Mouse (Mus musculus) olfactory bulb, adult 2 months (tissue): ENCODE results near the gene Klhl36. TPM values are rescaled to one million over a fixed set of nuclear protein-coding genes. Genes with fewer than 3 reads are reported as not detected.

Source experiments
- H3K27ac ChIP-seq: fragments of 200-500 bp; 2 replicates; pipeline ENCODE4 v1.5.1; 2012; ENCODE audit warnings: low read depth, low read length; ENCODE audit not compliant: insufficient read depth
- H3K4me1 ChIP-seq: fragments of 200-500 bp; 2 replicates; pipeline ENCODE4 v1.6.1; 2012; ENCODE audit warnings: low read length; ENCODE audit not compliant: control insufficient read depth, insufficient read depth
- H3K4me3 ChIP-seq: fragments of 200-500 bp; 2 replicates; pipeline ENCODE4 v1.5.1; 2012; ENCODE audit warnings: mild to moderate bottlenecking, low read depth, low read length, moderate library complexity; ENCODE audit not compliant: insufficient read depth
- CTCF ChIP-seq: fragments of 200-500 bp; IDR thresholded peaks from 2 replicates; pipeline ENCODE4 v1.5.1; 2012; ENCODE audit warnings: low read depth, mild to moderate bottlenecking, low read length, moderate library complexity; ENCODE audit not compliant: insufficient read depth
- POLR2A ChIP-seq: fragments of 200-500 bp; IDR thresholded peaks from 2 replicates; pipeline ENCODE4 v1.6.1; 2012; ENCODE audit warnings: mild to moderate bottlenecking, low read depth, low read length, moderate library complexity; ENCODE audit not compliant: insufficient read depth
- WGBS: fragments of 180-500 bp; shearing (Covaris S2); methylation state at CpG from one replicate; pipeline ENCODE4 v1.1.7; 2018; 5-methylcytosine and 5-hydroxymethylcytosine counted together
- polyA plus RNA-seq: library from polyadenylated mRNA; stranded (reverse); fragments of >200 nt; gene quantifications from 2 replicates; pipeline ENCODE4 v1.2.4, GENCODE M21; 2012; ENCODE audit warnings: low replicate concordance; ENCODE audit not compliant: missing spikeins, insufficient read depth, insufficient read length

Gene Klhl36
- polyA plus RNA-seq = not detected in 2 replicates

DNA sequence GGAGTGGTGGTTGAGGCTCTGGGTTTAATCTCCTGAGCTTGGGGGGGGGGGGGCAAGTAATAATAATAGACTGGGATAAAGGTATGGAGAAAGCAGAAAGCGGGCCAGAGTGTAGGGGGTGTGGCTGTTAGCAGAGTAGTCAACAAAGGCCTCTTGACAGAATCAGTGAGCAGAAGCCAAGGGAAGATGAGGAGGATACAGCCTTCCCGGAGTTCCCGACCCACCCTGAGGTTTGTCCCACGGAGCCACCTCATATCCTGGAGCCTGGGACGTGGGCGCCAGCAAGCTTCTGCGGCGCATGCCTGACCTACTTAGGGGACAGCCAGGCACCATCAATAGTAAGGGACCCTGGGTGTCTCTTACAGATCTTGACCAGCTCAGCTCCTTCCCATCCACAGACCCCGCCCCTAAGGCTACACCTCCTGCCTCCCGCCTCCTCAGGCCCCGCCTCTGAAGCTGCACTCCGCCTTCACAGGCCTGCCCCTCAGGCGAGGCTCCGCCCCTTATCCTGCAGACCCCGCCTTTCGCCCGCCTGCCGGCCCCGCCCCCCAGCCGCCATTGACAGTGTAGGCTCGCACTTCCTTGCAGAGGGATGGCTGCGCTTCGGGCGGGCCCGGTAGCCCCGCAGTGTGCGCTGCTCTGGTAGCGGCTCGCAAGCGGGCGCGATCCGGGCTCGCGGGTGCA is at the start of gene Klhl36:
TSS of gene Klhl36 (plus strand) at position 561 of the 684 bp plus-strand sequence.
- TF ChIP-seq CTCF = no peak
- TF ChIP-seq POLR2A = peak; percentile 67
- WGBS = under 1% methylated on average over 35 of the region's 35 CpGs
- peaks cover 10% of the 10 kb centered on the region for H3K4me1 ChIP-seq
- peak within 1 kb of the TSS; percentile 91 for H3K4me3 ChIP-seq
- no peak within 1 kb of the TSS for H3K27ac ChIP-seq

DNA sequence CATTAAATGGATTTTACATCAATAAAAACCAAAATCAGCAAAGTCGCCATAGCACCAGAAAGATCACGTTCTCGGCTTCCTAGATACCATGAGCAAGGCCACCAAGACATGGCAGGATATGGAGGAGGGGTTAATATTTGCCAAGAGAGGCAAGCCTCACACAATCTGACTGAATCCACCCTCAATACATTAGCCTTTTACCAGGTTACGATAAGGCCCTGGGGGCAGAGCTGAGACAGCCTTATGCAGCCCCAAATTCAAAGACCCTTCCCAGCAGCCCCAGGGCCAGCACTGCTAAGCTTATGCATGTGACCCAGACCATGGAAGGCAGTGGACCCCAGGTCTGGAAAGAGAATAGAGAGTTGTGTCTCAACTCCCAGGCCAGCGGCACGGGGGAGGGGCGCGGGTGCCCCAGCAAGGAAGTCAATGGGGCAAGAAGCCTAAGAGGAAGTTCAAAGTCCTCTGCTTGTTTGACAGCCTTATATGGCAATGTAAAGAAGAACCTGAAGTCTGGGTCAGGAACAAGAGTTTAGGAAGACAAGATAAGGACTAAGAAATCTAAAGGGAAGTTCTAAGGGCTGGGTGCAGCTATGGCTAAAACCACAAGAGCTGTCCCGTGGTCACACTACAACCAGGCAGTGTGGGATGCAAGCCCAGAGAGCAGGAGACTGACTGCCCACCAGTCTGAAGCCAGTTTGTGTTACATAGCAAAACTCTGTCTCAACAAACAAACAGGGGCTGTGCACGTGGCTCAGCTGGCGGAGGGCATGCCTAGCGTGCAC is 49.2 kb upstream of the Klhl36 start:
- H3K4me1 ChIP-seq = peaks cover 70% of the 10 kb centered on the region
- TF ChIP-seq CTCF (no peak), POLR2A (no peak)
- no peak overlapping the region for H3K27ac ChIP-seq
- H3K4me3 ChIP-seq = no peak overlapping the region
- WGBS = 84% methylated on average over 12 of the region's 12 CpGs

GRCm38 (mm10) chr8:119816219-119816618 is 45.8 kb upstream of the Klhl36 start:
- H3K4me3 ChIP-seq = no peak overlapping the region
- H3K4me1 ChIP-seq = peaks cover 60% of the 10 kb centered on the region
- H3K27ac ChIP-seq = peak overlapping the region; percentile 87; the same call in 1 of the 2 replicates
- no peak for TF ChIP-seq CTCF
- TF ChIP-seq POLR2A = no peak
- WGBS = 69% methylated on average over 6 of the region's 6 CpGs

GRCm38 (mm10) chr8:119817446-119817845 is 44.6 kb upstream of the Klhl36 start:
- 44% methylated on average over 12 of the region's 12 CpGs for WGBS
- Histone ChIP-seq H3K4me1 (peaks cover 50% of the 10 kb centered on the region), H3K4me3 (no peak overlapping the region), H3K27ac (peak overlapping the region; percentile 87)
- TF ChIP-seq CTCF = no peak

- Histone ChIP-seq H3K4me1 (peaks cover 44% of the 10 kb centered on the region), H3K4me3 (no peak overlapping the region), H3K27ac (no peak overlapping the region)
- 54% methylated on average over 7 of the region's 7 CpGs for WGBS
- TF ChIP-seq POLR2A (no peak), CTCF (no peak)
These were observed 42.8 kb upstream of the Klhl36 start for GRCm38 (mm10) chr8:119819316-119819715.

DNA sequence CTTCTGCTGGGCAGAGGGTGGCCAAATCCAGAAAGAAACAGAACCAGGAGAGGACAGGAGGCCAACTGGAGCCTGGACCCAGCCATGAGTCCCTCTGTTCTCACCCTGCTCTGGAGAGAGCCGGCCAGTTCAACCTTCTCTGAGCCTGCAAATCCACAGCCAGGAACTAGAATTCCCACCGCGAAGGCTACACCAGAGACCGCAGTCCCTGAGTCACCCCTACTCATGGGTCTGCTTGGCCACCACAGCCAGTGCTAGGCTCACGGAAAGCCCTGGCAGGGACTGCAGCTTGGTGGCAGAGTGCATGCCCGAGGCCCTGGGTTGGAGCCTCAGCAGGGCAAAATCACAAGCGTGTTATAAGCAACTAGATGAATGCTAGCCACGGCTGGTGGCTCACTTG is 42.1 kb upstream of the Klhl36 start:
- no peak for TF ChIP-seq CTCF
- no peak for TF ChIP-seq POLR2A
- WGBS = 88% methylated on average over 8 of the region's 8 CpGs
- no peak overlapping the region for H3K4me3 ChIP-seq

DNA sequence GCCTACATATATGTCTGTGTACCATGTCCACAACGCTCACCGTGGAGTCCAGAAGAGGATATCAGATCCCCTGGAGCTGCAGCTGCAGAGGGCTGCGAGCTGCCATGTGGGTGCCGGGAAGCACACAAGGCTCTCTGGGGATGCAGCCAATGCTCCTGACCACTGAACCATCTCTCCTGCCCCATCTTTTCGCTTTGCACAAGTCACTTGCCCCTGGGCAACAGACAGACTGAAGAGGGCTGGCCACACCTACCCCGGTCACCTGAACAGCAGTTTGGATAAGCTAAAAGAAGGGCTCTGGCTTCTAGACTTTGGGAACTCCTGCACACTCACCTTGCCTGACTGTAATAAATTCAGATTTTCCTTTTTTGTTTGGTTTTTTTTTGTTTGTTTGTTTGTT is 40.4 kb upstream of the Klhl36 start:
- no peak for TF ChIP-seq POLR2A
- no peak for TF ChIP-seq CTCF

More for the DNA sequence above, 42.1 kb upstream of the Klhl36 start:
- H3K4me1 ChIP-seq = peaks cover 50% of the 10 kb centered on the region
- no peak overlapping the region for H3K27ac ChIP-seq

GRCm38 (mm10) chr8:119823278-119823677 is 38.8 kb upstream of the Klhl36 start:
- Histone ChIP-seq H3K4me1 (peaks cover 55% of the 10 kb centered on the region), H3K27ac (no peak overlapping the region), H3K4me3 (no peak overlapping the region)
- WGBS = 84% methylated on average over 9 of the region's 9 CpGs
- TF ChIP-seq CTCF (no peak), POLR2A (no peak)

More for the DNA sequence above, 40.4 kb upstream of the Klhl36 start:
- H3K27ac ChIP-seq = no peak overlapping the region
- H3K4me3 ChIP-seq = no peak overlapping the region
- 95% methylated on average over 6 of the region's 6 CpGs for WGBS
- peaks cover 51% of the 10 kb centered on the region for H3K4me1 ChIP-seq

DNA sequence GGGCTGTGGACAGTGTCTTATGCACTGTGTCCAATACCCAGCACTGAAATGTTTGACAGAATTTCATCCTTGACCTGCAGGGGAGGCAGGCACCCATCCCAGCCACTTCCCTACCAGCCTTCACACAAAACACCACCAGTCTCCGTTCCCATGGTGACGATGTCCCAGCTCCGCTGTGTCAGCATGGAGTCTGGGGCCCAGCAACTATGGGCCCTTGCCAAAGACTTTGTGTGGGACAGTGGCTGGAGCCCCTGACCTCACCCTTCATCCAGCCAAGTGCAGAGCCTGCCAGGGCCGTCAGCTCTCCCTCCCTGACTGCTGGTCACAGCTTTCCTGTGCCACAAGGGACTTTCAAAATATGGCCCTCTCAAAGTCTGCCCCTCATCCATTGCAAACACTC is 38.0 kb upstream of the Klhl36 start:
- WGBS = 46% methylated on average over 4 of the region's 4 CpGs
- TF ChIP-seq POLR2A (no peak), CTCF (no peak)
- no peak overlapping the region for H3K27ac ChIP-seq

More for the DNA sequence above, 38.0 kb upstream of the Klhl36 start:
- Histone ChIP-seq H3K4me3 (no peak overlapping the region), H3K4me1 (peaks cover 55% of the 10 kb centered on the region)
